Mouse (Mus musculus) embryonic facial prominence, embryonic 11.5 days (tissue): Measurements from ENCODE around the gene Slc16a5. TPM values are rescaled to one million over a fixed set of nuclear protein-coding genes. Genes with fewer than 3 reads are reported as not detected.
A peak's percentile ranks its signal among the peaks of the same experiment; 100 is the strongest.
"Not testable (repeated sequence)": the region's sequence is repeated elsewhere in the genome, so short reads cannot be mapped to it uniquely, and the experiment has no call there.

Source experiments
- ATAC-seq: fragments of 200-750 bp; cut with Nextera tagmentation; replicated peaks from 2 replicates; pipeline ENCODE4 v1.8.0; 2017; ENCODE audit warnings: low read depth; ENCODE audit not compliant: insufficient number of reproducible peaks, low FRiP score, low TSS enrichment
- DNase-seq: peaks from one replicate; pipeline ENCODE4 v3.0.0-alpha.2; 2015; ENCODE audit warnings: low spot score
- H3K27ac ChIP-seq: fragments of 300-500 bp; sonication (generic); replicated peaks from 2 replicates; pipeline ENCODE4 v1.5.1; 2014; ENCODE audit warnings: mild to moderate bottlenecking, low read depth, low read length, control low read depth
- H3K27me3 ChIP-seq: fragments of 300-500 bp; sonication (generic); 2 replicates; pipeline ENCODE4 v1.6.1; 2014; ENCODE audit warnings: mild to moderate bottlenecking, low read length, moderate library complexity, mixed read lengths; ENCODE audit not compliant: control insufficient read depth, insufficient read depth
- H3K36me3 ChIP-seq: fragments of 300-500 bp; sonication (generic); replicated peaks from 2 replicates; pipeline ENCODE4 v1.6.1; 2014; ENCODE audit warnings: low read depth, mild to moderate bottlenecking, low read length, moderate library complexity, mixed read lengths; ENCODE audit not compliant: control insufficient read depth, insufficient read depth
- H3K4me1 ChIP-seq: fragments of 300-500 bp; sonication (generic); 2 replicates; pipeline ENCODE4 v1.6.1; 2014; ENCODE audit warnings: low read length, mixed read lengths; ENCODE audit not compliant: control insufficient read depth, insufficient read depth
- H3K4me2 ChIP-seq: fragments of 300-500 bp; sonication (generic); 2 replicates; pipeline ENCODE4 v1.6.1; 2014; ENCODE audit warnings: low read depth, mild to moderate bottlenecking, control low read depth, low read length, moderate library complexity
- H3K4me3 ChIP-seq: fragments of 300-500 bp; sonication (generic); 2 replicates; pipeline ENCODE4 v1.5.1; 2014; ENCODE audit warnings: low read depth, low read length, control low read depth
- H3K9ac ChIP-seq: fragments of 300-500 bp; sonication (generic); replicated peaks from 2 replicates; pipeline ENCODE4 v1.6.1; 2014; ENCODE audit warnings: mild to moderate bottlenecking, control low read depth, low read length
- H3K9me3 ChIP-seq: fragments of 300-500 bp; sonication (generic); replicated peaks from 2 replicates; pipeline ENCODE4 v1.6.1; 2016; ENCODE audit warnings: mild to moderate bottlenecking, low read length, inconsistent platforms, mixed read lengths; ENCODE audit not compliant: control insufficient read depth
- WGBS: fragments of 180-500 bp; shearing (Covaris S2); extraction: QIAGEN DNeasy Blood & Tissue Kit; methylation state at CpG from one replicate; pipeline ENCODE4 v1.1.7; 2014; 5-methylcytosine and 5-hydroxymethylcytosine counted together
- polyA plus RNA-seq: library from polyadenylated mRNA; unstranded; fragments of >200 nt; fragmentation: Nextera tagmentation; extraction: Ambion mirVana; gene quantifications from 2 replicates; pipeline ENCODE4 v1.2.1, GENCODE M21; 2014

The Slc16a5 gene
- polyA plus RNA-seq, 1 experiment from 2014 or later, result not detected

DNA sequence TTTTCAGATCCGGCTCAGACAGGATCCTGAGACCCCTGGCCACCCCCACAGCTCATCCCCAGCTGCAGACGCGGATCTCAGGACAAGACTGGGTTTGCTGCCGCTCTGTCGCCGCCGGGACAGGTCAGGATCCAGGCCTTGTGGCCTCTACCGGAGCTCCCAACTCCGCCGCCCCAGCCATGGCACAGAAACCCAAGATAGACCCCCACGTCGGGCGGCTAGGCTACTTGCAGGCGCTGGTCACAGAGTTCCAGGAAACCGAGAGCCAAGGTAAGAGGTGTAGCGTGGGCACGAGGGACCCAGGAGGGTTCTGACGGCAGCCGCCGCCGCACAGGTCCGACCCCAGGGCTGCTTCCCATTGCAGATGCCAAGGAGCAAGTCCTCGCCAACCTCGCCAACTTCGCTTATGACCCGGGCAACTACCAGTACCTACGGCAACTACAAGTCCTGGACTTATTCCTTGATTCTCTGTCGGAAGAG, 13.5 kb downstream of the Slc16a5 start:
- peaks cover 6% of the 10 kb centered on the region for H3K4me1 ChIP-seq
- no peaks in the 10 kb centered on the region for H3K9me3 ChIP-seq
- WGBS, result 5% methylated on average over 28 of the region's 28 CpGs
- peak overlapping the region; percentile 74 for H3K9ac ChIP-seq
- ATAC-seq, result no peak
- no peaks in the 10 kb centered on the region for H3K27me3 ChIP-seq
- peak overlapping the region; percentile 80 for H3K4me3 ChIP-seq
- DNase-seq, result no peak
- no peaks in the 10 kb centered on the region for H3K36me3 ChIP-seq
- peak overlapping the region; percentile 93 for H3K4me2 ChIP-seq
- H3K27ac ChIP-seq, result 0 out of 2 replicates have a peak overlapping the region, but pooled peaks have one; percentile 56

DNA sequence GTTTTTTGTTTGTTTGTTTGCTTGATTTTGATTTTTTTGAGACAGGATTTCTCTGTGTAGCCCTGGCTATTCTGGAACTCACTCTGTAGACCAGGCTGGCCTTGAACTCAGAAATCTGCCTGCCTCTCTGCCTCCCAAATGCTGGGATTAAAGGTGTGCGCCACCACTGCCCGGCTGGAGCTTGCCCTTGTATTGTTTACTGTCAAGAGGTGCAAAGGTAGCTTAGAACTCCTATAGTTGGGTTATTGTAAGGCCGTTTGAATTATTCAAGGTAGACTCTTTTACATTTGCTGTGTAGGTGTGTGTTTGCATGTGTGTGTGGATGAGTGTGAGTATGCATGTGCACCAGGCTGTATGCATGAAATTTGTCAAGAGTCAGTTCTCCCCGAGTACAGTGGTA, 14.4 kb downstream of the Slc16a5 start:
- H3K4me2 ChIP-seq, result not testable (repeated sequence)

DNA sequence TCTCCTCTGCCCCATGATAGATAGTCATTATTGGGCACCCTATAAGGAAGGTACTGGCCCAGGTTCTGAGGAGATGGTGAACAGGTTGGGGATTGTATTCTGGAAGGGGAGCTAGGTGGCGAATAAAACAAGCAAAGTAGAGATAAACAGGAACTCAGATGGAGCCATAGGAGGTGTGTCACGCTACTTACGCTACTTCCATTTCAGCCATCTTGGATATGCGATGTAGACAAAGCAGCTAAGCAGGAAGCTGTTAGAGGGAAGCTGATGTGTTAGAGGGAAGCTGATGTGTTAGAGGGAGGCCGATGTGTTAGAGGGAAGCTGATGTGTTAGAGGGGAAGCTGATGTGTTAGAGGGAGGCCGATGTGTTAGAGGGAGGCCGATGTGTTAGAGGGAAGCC, 15.1 kb downstream of the Slc16a5 start:
- not testable (repeated sequence) for H3K4me2 ChIP-seq, H3K36me3 ChIP-seq, H3K4me3 ChIP-seq, DNase-seq, ATAC-seq, H3K9me3 ChIP-seq, H3K4me1 ChIP-seq, H3K27ac ChIP-seq, H3K27me3 ChIP-seq, H3K9ac ChIP-seq
- 84% methylated on average over 7 of the region's 7 CpGs for WGBS

More for the DNA sequence above, 14.4 kb downstream of the Slc16a5 start:
- H3K36me3 ChIP-seq, H3K4me3 ChIP-seq, H3K27me3 ChIP-seq, ATAC-seq, H3K4me1 ChIP-seq, H3K27ac ChIP-seq, H3K9ac ChIP-seq, H3K9me3 ChIP-seq, DNase-seq: not testable (repeated sequence)
- WGBS, result 80% methylated on average over 4 of the region's 4 CpGs

- Histone ChIP-seq H3K27ac (no peak overlapping the region), H3K27me3 (no peaks in the 10 kb centered on the region), H3K4me1 (peaks cover 6% of the 10 kb centered on the region), H3K4me2 (no peak overlapping the region), H3K9me3 (no peaks in the 10 kb centered on the region), H3K9ac (no peak overlapping the region), H3K4me3 (no peak overlapping the region), H3K36me3 (no peaks in the 10 kb centered on the region)
- WGBS, result 89% methylated on average over 9 of the region's 9 CpGs
- no peak for ATAC-seq
- no peak for DNase-seq
These were observed 16.1 kb downstream of the Slc16a5 start for GRCm38 (mm10) chr11:115478296-115478938.

- no peak for ATAC-seq
- Histone ChIP-seq H3K4me1 (no peaks in the 10 kb centered on the region), H3K36me3 (no peaks in the 10 kb centered on the region), H3K9ac (no peak overlapping the region), H3K27ac (no peak overlapping the region), H3K27me3 (no peaks in the 10 kb centered on the region), H3K4me3 (no peak overlapping the region), H3K4me2 (no peak overlapping the region), H3K9me3 (no peaks in the 10 kb centered on the region)
- DNase-seq, result no peak
- WGBS, result 86% methylated on average over 6 of the region's 6 CpGs
These were observed 19.4 kb downstream of the Slc16a5 start for GRCm38 (mm10) chr11:115481553-115482259.

DNA sequence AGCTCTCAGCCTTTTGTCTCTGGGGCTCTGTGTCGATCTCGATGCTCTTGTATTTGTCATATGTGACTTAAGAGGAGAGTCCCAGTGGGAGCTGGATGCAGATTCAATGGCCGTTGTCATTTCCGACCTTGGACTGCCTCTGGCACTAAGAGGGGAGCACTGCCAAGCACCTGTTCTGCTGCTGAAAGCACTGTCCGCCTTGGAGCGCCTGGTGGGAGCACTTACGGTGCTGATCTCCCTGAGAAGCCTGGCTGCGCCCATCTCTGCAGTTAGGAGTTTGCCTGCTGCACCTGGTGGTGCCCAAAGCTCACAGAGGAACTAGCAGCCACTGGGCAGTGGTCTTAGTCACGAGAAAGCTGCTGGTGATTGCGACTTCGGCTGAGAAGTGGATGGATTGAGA, 21.0 kb downstream of the Slc16a5 start:
- H3K4me3 ChIP-seq, result no peak overlapping the region
- H3K4me1 ChIP-seq, result no peaks in the 10 kb centered on the region
- H3K27ac ChIP-seq, result no peak overlapping the region
- H3K4me2 ChIP-seq, result no peak overlapping the region
- no peaks in the 10 kb centered on the region for H3K36me3 ChIP-seq
- 69% methylated on average over 11 of the region's 11 CpGs for WGBS
- ATAC-seq, result no peak
- no peaks in the 10 kb centered on the region for H3K9me3 ChIP-seq
- no peaks in the 10 kb centered on the region for H3K27me3 ChIP-seq
- no peak for DNase-seq
- H3K9ac ChIP-seq, result no peak overlapping the region; the same call in 1 of the 2 replicates

- Histone ChIP-seq H3K9ac (no peak overlapping the region; the same call in 1 of the 2 replicates), H3K27ac (no peak overlapping the region), H3K27me3 (no peaks in the 10 kb centered on the region), H3K4me3 (no peak overlapping the region), H3K9me3 (no peaks in the 10 kb centered on the region), H3K4me1 (no peaks in the 10 kb centered on the region), H3K36me3 (no peaks in the 10 kb centered on the region), H3K4me2 (no peak overlapping the region)
- DNase-seq (peak; percentile 86), ATAC-seq (no peak)
- 19% methylated on average over 6 of the region's 6 CpGs for WGBS
These were observed 21.5 kb downstream of the Slc16a5 start for GRCm38 (mm10) chr11:115483726-115484125.

- Histone ChIP-seq H3K4me1 (no peaks in the 10 kb centered on the region), H3K36me3 (no peaks in the 10 kb centered on the region), H3K9me3 (no peaks in the 10 kb centered on the region), H3K4me2 (no peak overlapping the region; the same call in 1 of the 2 replicates), H3K27ac (0 out of 2 replicates have a peak overlapping the region, but pooled peaks have one; percentile 35), H3K4me3 (no peak overlapping the region), H3K9ac (no peak overlapping the region), H3K27me3 (no peaks in the 10 kb centered on the region)
- peak; percentile 81 for DNase-seq
- 43% methylated on average over 12 of the region's 12 CpGs for WGBS
- ATAC-seq, result peak; percentile 63
These were observed 22.9 kb downstream of the Slc16a5 start for GRCm38 (mm10) chr11:115485155-115485554.
